Mouse (Mus musculus) urinary bladder, postnatal 36 days (tissue): ENCODE data around the gene Mtus2.
"Not testable (repeated sequence)": the region's sequence is repeated elsewhere in the genome, so short reads cannot be mapped to it uniquely, and the experiment has no call there.

Experiments used
- DNase-seq, 2 experiments: peaks; one replicate each; pipeline ENCODE4 v3.0.0; 2022; ENCODE audit warnings: low spot score in 2 of 2, mixed read lengths in 1 of 2

The Mtus2 gene

GRCm38 (mm10) chr5:148280321-148280720 is 323.2 kb downstream of the Mtus2 start:
- DNase-seq: no peak

DNA sequence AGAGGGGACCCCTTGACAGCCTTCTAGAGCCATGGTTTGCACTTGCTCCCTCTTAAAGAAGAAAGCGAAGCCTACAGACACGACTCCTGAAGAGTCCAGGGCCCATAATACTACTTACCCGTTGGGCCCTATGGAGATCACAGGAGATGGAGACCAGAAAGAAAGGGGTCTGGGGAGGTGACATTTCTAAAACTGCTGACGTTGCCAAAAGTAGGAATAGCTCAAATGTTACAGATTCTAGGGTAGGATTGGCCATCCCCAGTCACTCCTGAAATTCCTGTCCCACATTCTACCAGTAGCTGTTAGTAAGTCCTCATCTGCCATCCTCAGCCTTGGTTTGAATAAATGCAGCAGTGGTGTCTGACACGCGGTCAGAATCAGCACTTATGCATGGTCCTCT is 325.0 kb downstream of the Mtus2 start:
- DNase-seq: no peak

- no peak for DNase-seq
Measured at GRCm38 (mm10) chr5:148282631-148283030, 325.5 kb downstream of the Mtus2 start.

GRCm38 (mm10) chr5:148283177-148283576 is 326.1 kb downstream of the Mtus2 start:
- no peak for DNase-seq

DNA sequence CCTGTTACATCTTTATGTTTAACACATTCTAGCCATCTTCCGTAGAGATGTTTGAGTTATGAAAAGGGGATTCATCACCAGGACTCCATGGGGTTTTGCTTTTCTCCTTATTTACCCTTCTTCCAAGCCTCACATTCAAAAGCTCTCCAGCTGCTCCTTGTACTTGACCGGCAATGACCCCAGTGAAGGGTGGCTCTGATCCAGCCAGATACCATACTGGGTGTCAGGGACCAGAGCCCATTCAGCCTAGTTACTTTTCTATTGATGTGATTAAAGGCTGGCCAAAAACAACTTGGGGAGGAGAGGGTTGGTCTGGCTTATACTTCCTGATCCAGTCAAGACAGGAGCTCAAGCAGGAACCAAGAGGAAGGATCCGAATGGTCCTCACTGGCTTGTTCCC is 326.5 kb downstream of the Mtus2 start:
- no peak for DNase-seq

DNA sequence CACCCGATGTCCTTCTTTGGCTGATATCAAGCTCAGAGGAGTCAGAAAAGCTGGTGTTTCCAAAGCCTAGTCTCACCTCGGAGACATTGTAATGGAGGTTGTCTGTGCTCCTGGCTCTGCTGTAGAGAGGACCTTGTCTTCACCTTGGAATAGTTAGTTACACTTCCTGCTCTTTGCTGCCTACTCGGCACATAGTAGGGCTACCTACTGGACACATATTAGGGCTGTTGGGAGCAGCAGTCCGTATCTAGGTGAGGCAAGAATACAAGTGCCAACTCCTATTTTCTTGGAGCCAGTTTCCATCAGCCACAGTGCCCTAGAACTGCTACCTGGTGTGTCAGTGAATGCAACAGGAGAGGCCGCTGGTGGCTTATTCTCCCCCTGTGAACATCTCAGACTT is 330.4 kb downstream of the Mtus2 start:
- DNase-seq: no peak

DNA sequence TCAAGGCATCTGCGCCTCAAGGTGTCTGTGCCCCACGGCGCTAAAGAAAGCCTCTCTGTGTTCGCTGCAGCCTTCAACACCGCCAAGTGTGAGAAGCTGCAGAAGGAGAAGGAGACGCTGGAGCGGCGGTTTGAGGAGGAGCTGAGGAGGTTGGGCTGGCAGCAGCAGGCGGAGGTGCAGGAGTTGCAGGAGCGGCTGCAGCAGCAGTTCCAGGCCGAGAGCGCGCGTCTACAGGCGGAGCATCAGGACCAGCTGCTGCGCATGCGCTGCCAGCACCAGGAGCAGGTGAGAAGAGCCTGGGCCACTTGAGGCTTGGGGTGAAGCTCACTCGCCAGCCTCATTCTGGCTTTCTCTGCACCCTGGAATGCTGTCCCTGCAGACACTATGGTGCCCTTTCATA is 331.7 kb downstream of the Mtus2 start:
- DNase-seq: no peak

DNA sequence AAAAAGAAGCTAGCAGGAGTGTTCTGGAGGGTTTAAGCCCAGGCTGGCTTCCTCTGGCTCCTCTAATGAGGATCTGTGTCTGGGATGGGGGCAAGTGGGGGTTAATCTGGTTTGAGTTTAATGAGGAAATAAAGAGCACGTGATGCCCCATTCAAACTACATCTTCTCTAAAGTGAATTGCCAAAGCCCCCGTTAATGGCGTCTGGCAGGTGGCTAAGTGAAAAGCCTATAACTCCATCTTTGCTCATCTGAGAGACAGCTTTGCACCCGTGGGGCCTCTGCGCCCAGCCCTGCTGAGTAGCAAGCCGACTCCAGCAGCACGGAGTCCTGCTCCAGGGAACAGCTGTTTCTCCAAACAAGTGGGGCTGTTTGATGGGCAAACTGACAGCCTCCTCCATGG is 332.8 kb downstream of the Mtus2 start:
- DNase-seq: no peak

GRCm38 (mm10) chr5:148292862-148293261 is 335.7 kb downstream of the Mtus2 start:
- no peak for DNase-seq

DNA sequence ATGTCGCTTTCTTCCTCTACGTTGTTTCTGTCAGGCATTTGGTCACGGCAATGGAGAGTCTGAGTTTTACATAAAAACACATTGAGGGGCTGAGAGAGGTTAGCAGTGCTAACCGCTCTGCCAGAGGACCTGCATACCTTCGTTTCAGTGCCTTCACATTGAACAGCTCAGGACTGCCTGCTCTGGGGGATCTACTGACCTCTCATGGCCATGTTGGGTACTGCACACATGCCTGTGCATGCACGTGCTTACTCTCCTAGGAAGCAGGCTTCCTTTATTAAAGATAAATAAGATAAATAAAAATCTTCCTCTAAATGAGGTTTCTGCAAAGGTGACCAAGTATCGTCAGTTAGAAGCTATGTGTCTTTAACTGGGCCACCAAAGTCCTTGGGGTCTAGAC is 336.2 kb downstream of the Mtus2 start:
- DNase-seq: no peak

DNA sequence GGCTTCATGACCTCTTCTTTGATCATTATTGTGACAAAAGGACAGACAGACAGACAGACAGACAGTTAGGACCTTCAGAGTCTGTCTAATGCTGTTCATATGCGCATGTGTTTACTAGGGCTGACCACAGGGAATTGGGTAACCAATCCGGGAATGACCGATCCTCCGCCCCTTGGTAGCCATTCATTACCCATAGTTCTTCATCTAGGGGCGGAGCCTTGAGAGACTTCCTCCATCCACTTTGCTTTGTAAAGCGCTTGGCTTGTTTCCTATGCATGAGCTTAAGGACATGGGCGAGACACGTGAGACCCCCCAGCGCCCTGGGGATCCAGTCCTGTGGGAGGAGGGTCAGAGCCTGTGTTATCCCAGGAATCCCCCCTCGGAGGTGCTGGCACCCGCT is 345.8 kb downstream of the Mtus2 start:
- DNase-seq: no peak

DNA sequence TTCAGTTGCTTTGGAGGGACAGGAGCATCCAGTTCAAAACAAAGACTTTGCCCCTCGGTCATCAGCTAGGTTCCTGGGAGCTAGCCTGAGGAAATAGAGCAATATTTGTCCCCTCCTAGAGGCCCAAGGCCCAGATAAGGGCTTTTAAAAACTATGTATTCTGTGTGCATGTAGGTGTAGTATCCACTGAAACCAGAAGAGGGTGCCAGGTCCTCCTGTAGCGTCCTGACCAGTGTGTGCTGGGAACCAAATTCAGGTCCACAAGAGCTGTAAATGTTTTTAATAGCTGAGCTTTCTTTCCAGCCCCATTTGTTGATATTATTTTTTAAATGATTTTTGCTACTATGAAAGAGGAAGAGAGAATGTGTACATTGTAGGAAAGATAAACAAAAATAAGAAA is 347.0 kb downstream of the Mtus2 start:
- DNase-seq: no peak

DNA sequence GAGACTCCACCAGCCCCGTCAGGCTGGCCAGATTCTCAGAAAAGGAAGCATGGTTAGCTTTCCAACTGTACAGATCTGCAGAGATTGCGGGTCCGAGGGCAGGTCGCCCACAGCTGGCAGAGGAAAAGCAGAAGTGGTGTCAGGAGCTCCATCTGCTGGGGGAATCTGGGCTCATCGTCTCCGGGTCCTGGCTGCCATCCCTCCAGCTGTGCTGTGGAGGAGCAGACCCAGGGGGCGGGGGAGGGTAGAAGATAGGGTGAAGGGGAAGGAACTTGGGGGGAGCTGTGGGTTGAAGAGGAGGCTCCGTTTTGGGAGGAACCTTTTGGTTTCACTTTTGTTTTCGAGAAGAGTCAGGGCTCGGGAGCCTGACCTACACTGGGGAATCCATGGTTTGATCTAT is 353.7 kb downstream of the Mtus2 start:
- DNase-seq: no peak

DNA sequence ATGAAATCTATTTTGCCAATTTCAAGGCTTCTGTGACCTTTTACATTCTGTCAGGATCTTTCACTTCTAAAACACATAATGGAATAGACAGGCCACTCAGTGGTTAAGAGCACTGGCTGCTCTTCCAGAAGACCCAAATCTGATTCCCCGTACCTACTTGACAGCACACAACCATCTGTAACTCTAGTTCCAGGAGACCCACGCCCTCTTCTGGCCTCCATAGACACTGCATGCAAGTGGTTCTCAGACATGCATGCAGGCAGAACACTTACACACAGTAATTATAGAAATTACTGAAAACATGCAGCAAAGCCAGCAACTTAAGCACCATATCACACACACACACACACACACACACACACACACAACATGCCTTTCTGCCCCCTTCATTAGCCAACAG is 355.3 kb downstream of the Mtus2 start:
- DNase-seq: no peak

- no peak for DNase-seq
Measured at GRCm38 (mm10) chr5:148314931-148315330, 357.8 kb downstream of the Mtus2 start.

DNA sequence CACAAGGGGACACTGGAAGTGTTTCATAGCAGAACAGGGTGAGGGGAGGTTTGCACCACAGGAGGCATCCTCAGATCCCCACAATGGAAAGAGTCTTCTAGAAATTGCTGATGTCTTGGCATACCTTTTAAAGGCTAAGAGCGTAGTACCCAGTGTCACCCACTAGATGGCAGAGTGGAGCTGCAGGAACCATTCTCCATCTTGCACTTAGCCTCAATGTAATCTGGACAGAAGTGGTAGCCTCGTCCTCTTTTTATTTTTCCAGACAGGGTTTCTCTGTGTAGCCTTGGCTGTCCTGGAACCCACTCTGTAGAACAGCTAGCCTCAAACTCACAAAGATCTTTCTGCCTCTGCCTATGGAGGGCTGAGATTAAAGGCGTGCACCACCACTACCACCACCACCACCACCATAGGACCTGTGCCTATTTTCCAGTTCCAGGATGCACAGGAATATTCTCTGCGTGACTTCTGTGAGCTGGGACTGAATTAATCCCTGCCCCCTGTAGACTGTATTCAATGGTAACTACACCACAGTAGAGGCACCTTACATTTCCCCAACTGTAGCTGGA is 368.3 kb downstream of the Mtus2 start:
- DNase-seq: peak; percentile 12 to 18

- not testable (repeated sequence) for DNase-seq
Measured at GRCm38 (mm10) chr5:148326295-148326694, 369.2 kb downstream of the Mtus2 start.

DNA sequence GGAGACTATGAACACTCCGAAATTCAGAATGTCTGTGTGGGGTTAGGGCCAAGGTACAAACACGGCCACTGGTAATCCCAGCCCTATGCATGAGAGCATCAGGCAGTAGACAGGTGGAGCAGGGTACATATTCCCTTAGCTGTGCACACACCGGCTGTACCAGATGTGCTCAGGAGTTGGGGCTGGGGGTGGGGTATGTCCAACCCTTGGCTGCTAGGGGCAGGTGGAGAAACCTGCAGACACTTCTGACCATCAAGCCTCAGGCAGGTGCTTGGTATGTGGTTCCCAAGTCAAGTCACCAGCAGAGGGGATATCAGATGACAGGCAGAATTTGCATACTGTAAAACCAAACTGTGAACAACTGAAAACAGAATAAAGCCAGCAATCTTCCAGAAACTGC is 371.9 kb downstream of the Mtus2 start:
- DNase-seq: no peak

GRCm38 (mm10) chr5:148331229-148331776 is 374.2 kb downstream of the Mtus2 start:
- DNase-seq: no peak

DNA sequence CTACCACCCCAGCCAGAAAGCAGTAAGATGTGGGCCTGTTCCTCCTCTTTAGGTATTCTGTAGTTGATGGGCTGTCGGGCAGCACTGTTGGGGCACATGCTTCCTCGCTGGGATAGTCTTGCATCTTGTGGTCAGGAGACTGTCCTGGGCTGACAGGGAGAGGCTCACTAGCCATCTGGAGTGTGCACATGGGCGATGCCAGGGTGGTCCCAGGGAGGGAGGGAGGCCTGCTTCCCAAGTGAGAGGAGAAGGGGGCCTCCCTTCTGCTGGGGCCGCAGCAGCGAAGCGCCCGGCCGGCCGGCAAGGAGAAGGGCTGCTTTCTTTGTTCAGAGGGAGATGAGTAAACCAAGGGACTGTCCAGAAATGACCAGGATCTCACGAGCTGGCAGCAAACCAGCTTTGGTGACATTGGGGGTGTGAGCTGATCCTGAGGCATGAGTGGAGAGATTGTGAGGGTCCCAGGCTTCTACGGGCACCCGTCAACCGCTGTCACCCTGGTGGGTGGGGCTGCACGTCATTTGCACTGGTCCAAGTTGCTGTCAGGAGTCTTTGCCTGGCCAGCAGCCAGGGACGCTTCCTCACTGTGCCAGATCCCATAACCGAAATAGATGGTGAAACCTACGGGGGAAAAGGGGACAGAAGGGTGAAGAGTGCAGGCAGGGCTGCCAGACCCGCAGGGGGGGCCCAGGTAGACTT is 375.0 kb downstream of the Mtus2 start:
- no peak for DNase-seq

DNA sequence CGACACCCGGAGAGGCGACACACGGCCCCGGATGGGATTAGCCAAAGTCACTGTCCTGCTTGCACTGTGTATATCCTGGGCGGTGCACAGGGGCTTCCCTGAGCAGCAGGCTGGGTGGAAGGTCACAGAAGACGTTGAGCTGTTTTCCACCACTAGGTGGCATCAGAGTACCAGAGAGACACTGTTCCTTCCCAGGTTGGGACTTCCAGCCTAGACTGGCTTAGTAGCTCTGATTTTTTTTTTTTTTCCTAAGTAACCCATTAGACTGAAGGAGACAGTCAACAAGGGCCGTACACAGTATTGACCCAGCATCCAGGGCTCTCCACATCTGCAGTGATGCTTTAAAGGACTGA is 375.5 kb downstream of the Mtus2 start:
- DNase-seq: peak; percentile 60 to 66

DNA sequence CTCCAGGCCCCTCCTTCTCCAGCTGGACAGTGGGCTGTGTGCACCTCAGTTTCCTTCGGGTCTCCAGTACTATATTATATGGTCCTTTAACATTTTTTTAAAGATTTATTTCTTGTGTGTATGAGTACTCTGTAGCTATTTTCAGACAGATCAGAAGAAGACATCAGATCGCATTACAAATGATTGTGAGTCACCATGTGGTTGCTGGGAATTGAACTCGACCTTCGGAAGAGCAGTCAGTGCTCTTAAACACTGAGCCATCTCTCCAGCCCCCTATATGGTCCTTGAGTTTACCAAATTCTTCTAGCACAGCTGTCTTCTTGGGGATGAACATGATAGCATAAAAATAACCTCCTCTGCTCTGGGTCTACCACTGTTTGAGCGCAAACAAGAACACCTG is 382.0 kb downstream of the Mtus2 start:
- no peak for DNase-seq

- DNase-seq: no peak
Measured at GRCm38 (mm10) chr5:148342061-148342741, 385.1 kb downstream of the Mtus2 start.
